Mouse (Mus musculus) frontal cortex, postnatal 10 days (tissue): ENCODE data around the gene Ctrc.

ENCODE experiments used
- DNase-seq, 2 experiments: peaks; one replicate each; pipeline ENCODE4 v3.0.0; 2022; ENCODE audit warnings: low spot score in 2 of 2, mixed read lengths in 1 of 2

Gene Ctrc

GRCm38 (mm10) chr4:141845999-141846398 lies at the start of gene Ctrc:
TSS of gene Ctrc (minus strand) at chr4:141846359.
- DNase-seq = no peak

- no peak for DNase-seq
Observed at GRCm38 (mm10) chr4:141895772-141896171, 49.6 kb upstream of the Ctrc start.

GRCm38 (mm10) chr4:141893157-141893784 lies 47.1 kb upstream of the Ctrc start:
- no peak for DNase-seq

GRCm38 (mm10) chr4:141886385-141886968 lies 40.3 kb upstream of the Ctrc start:
- no peak for DNase-seq

GRCm38 (mm10) chr4:141885451-141885850 lies 39.3 kb upstream of the Ctrc start:
- DNase-seq = no peak

- DNase-seq = no peak
Observed at GRCm38 (mm10) chr4:141882858-141883257, 36.7 kb upstream of the Ctrc start.

- no peak for DNase-seq
Observed at GRCm38 (mm10) chr4:141881950-141882349, 35.8 kb upstream of the Ctrc start.

GRCm38 (mm10) chr4:141881289-141881914 lies 35.2 kb upstream of the Ctrc start:
- no peak for DNase-seq

- DNase-seq = no peak
Observed at GRCm38 (mm10) chr4:141879875-141880274, 33.7 kb upstream of the Ctrc start.

GRCm38 (mm10) chr4:141879074-141879473 lies 32.9 kb upstream of the Ctrc start:
- DNase-seq = no peak

GRCm38 (mm10) chr4:141878621-141879020 lies 32.5 kb upstream of the Ctrc start:
- no peak for DNase-seq

GRCm38 (mm10) chr4:141875481-141876108 lies 29.4 kb upstream of the Ctrc start:
- no peak for DNase-seq

GRCm38 (mm10) chr4:141874601-141875460 lies 28.7 kb upstream of the Ctrc start, which contains the start of gene Efhd2:
TSS of gene Efhd2 (minus strand) at chr4:141874920.
- DNase-seq = peak; percentile 74 to 80

- DNase-seq = no peak
Observed at GRCm38 (mm10) chr4:141874111-141874600, 28.0 kb upstream of the Ctrc start.

GRCm38 (mm10) chr4:141872977-141873376 lies 26.8 kb upstream of the Ctrc start:
- DNase-seq = peak in 1 of 2 experiments; percentile 25

- DNase-seq = peak; percentile 64 to 69
Observed at GRCm38 (mm10) chr4:141871909-141872308, 25.8 kb upstream of the Ctrc start.

GRCm38 (mm10) chr4:141871333-141871725 lies 25.2 kb upstream of the Ctrc start:
- no peak for DNase-seq

GRCm38 (mm10) chr4:141870666-141871332 lies 24.6 kb upstream of the Ctrc start:
- DNase-seq = no peak

- no peak for DNase-seq
Observed at GRCm38 (mm10) chr4:141869436-141870215, 23.5 kb upstream of the Ctrc start.

GRCm38 (mm10) chr4:141868051-141868450 lies 21.9 kb upstream of the Ctrc start:
- no peak for DNase-seq
